ENCODE assay signal across 7 mouse cellular contexts in genomic region chr10:61694870-61695670, GRCm38 (mm10). TPM values are rescaled to one million over a fixed set of nuclear protein-coding genes. Genes with fewer than 3 reads are reported as not detected.
A peak's percentile ranks its signal among the peaks of the same experiment; 100 is the strongest.
DNase-seq lines count a peak whose midpoint lies in the region; ATAC-seq lines count a peak whose summit lies in the region.

Gene Tysnd1 (plus strand): TSS chr10:61695514.

- peak within 1 kb of the TSS; percentile 82 for H3K9ac ChIP-seq in embryonic facial prominence, embryonic 12.5 days
- peak within 1 kb of the TSS; percentile 74 for H3K9ac ChIP-seq in limb, embryonic 11.5 days (ENCODE audit: low read length)
- peak within 1 kb of the TSS; percentile 66 for H3K9ac ChIP-seq in midbrain, embryonic 14.5 days (replicated peaks; ENCODE audit: low read length)

- H3K9me3 ChIP-seq in embryonic facial prominence, embryonic 12.5 days = no peaks in the 10 kb centered on the region
- no peaks in the 10 kb centered on the region for H3K9me3 ChIP-seq in limb, embryonic 11.5 days (ENCODE audit: control insufficient read depth, low read length)
- no peaks in the 10 kb centered on the region for H3K9me3 ChIP-seq in midbrain, embryonic 14.5 days (ENCODE audit: control insufficient read depth, low read length)

- DNase-seq in adrenal gland, postnatal 25 days = peak; percentile 98
- DNase-seq in heart, adult 11 months = peak; percentile 100
- peak; percentile 95 for DNase-seq in kidney, adult 18-20 months
- DNase-seq in limb, embryonic 11.5 days (ENCODE audit: low spot score) = peak; percentile 94
- peak; percentile 98 for DNase-seq in midbrain, embryonic 14.5 days
- peak; percentile 86 to 89 for DNase-seq in spleen, adult 18-20 months

- peak; percentile 94 for ATAC-seq in embryonic facial prominence, embryonic 12.5 days (ENCODE audit: insufficient number of reproducible peaks, insufficient read depth, low FRiP score, low TSS enrichment)
- ATAC-seq in limb, embryonic 11.5 days (ENCODE audit: insufficient number of reproducible peaks, low FRiP score, low TSS enrichment, low read depth) = peak; percentile 93
- peak; percentile 96 for ATAC-seq in midbrain, embryonic 14.5 days (ENCODE audit: low FRiP score, low TSS enrichment)

- 1% methylated on average over 42 of the region's 42 CpGs for WGBS in embryonic facial prominence, embryonic 12.5 days
- 1% methylated on average over 42 of the region's 42 CpGs for WGBS in limb, embryonic 11.5 days
- WGBS in midbrain, embryonic 14.5 days = 1% methylated on average over 42 of the region's 42 CpGs

- no peaks in the 10 kb centered on the region for H3K27me3 ChIP-seq in embryonic facial prominence, embryonic 12.5 days
- H3K27me3 ChIP-seq in limb, embryonic 11.5 days (ENCODE audit: control insufficient read depth, insufficient read depth, low read length) = no peaks in the 10 kb centered on the region
- no peaks in the 10 kb centered on the region for H3K27me3 ChIP-seq in midbrain, embryonic 14.5 days (ENCODE audit: control insufficient read depth, insufficient read depth, low read length)

- H3K4me1 ChIP-seq in embryonic facial prominence, embryonic 12.5 days = peaks cover 16% of the 10 kb centered on the region
- peaks cover 13% of the 10 kb centered on the region for H3K4me1 ChIP-seq in limb, embryonic 11.5 days (ENCODE audit: control insufficient read depth, insufficient read depth, low read length)
- peaks cover 14% of the 10 kb centered on the region for H3K4me1 ChIP-seq in midbrain, embryonic 14.5 days (ENCODE audit: control insufficient read depth, insufficient read depth, low read length)

- peaks cover 60% of the 10 kb centered on the region for H3K36me3 ChIP-seq in embryonic facial prominence, embryonic 12.5 days
- peaks cover 21% of the 10 kb centered on the region for H3K36me3 ChIP-seq in limb, embryonic 11.5 days (ENCODE audit: control insufficient read depth, insufficient read depth, low read length)
- H3K36me3 ChIP-seq in midbrain, embryonic 14.5 days (ENCODE audit: control insufficient read depth, insufficient read depth, low read length) = peaks cover 38% of the 10 kb centered on the region

- peak within 1 kb of the TSS; percentile 100 for H3K4me2 ChIP-seq in embryonic facial prominence, embryonic 12.5 days (replicated peaks)
- H3K4me2 ChIP-seq in limb, embryonic 11.5 days (ENCODE audit: low read depth, severe bottlenecking) = peak within 1 kb of the TSS; percentile 97
- peak within 1 kb of the TSS; percentile 100 for H3K4me2 ChIP-seq in midbrain, embryonic 14.5 days (ENCODE audit: low read length)

- 0 out of 2 replicates have a peak within 1 kb of the TSS, but pooled peaks have one; percentile 54 for H3K27ac ChIP-seq in embryonic facial prominence, embryonic 12.5 days
- no peak within 1 kb of the TSS for H3K27ac ChIP-seq in limb, embryonic 11.5 days (replicated peaks; ENCODE audit: low read depth, low read length)
- peak within 1 kb of the TSS; percentile 70 for H3K27ac ChIP-seq in midbrain, embryonic 14.5 days (replicated peaks; ENCODE audit: low read depth, low read length)

- peak within 1 kb of the TSS; percentile 95 for H3K4me3 ChIP-seq in embryonic facial prominence, embryonic 12.5 days
- peak within 1 kb of the TSS; percentile 96 for H3K4me3 ChIP-seq in limb, embryonic 11.5 days (ENCODE audit: low read depth, low read length)
- peak within 1 kb of the TSS; percentile 96 for H3K4me3 ChIP-seq in midbrain, embryonic 14.5 days (replicated peaks; ENCODE audit: low read depth, low read length)

RNA-seq across cellular contexts. Expression of gene Tysnd1, which starts in this region (rescaled TPM):
- 109 and 115 TPM in 2 replicates for total RNA-seq in adrenal gland, postnatal 25 days (2021)
- polyA plus RNA-seq in embryonic facial prominence, embryonic 12.5 days (2016; fragmentation: Nextera tagmentation; extraction: Ambion mirVana) = 46.8 and 48.0 TPM in 2 replicates
- 36.3 and 36.6 TPM in 2 replicates for polyA plus RNA-seq in limb, embryonic 11.5 days (2014; fragmentation: Nextera tagmentation; extraction: Ambion mirVana)
- polyA plus RNA-seq in midbrain, embryonic 14.5 days (2014; fragmentation: Nextera tagmentation; extraction: Ambion mirVana) = 25.1 and 27.0 TPM in 2 replicates
